Mouse (Mus musculus) splenic B cell, adult 2 months (primary cell): Measurements from ENCODE around the gene Arl6ip4.

Experiments
- DNase-seq: peaks from one replicate; pipeline ENCODE4 v3.0.0-alpha.2; 2011; ENCODE audit warnings: low read depth, low spot score
- H3K27me3 ChIP-seq: 2 replicates; pipeline ENCODE4 v1.6.1; 2012; ENCODE audit warnings: mild to moderate bottlenecking, low read length, moderate library complexity, mixed read lengths; ENCODE audit not compliant: control insufficient read depth, poor library complexity, insufficient read depth, severe bottlenecking
- H3K36me3 ChIP-seq: 2 replicates; pipeline ENCODE4 v1.6.1; 2012; ENCODE audit warnings: mild to moderate bottlenecking, low read length, moderate library complexity, mixed read lengths; ENCODE audit not compliant: control insufficient read depth, poor library complexity, insufficient read depth, severe bottlenecking

Arl6ip4 gene

DNA sequence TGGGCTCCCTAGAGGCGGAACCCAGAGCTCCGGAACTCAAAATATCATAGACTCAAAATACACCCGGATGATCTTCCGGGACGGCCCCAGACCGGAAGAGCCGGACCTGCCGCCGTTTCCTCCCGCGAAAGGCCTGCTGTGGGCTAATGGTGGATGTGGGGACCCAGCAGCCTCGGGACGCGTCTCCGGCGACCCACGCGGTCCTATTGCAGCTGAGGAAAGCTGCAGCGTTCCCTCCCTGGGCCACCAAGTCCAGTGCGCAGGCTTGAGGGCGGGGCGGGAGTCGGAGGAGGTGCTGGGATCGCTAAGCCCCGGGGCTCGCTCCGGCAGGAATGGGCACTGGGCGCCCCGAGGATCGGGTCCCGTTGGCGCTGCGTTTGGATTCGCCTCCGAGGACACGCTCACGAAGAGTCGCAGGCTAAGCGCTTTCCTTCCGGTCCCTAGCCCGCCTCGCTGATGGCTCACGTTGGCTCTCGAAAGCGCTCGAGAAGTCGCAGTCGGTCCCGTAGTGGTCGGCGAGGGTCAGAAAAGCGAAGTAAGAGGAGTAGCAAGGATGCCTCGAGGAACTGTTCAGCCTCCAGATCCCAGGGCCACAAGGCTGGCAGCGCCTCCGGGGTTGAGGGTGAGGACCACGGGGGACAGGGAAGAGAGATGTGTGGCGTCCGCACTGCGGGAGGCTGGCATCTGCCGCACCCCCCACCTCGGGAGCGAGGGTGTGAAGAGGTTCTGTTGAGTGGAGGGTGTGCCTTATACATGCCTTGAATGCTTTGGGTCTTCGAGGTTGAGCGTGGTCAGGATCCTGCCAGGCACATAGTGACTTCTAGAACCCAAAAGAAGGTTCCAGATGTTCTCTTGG is at the start of gene Arl6ip4:
Arl6ip4 (plus strand) TSS at position 100 of the 856 bp plus-strand sequence.
- no peaks in the 10 kb centered on the region for H3K27me3 ChIP-seq
- peak; percentile 81 for DNase-seq
- H3K36me3 ChIP-seq = no peaks in the 10 kb centered on the region; the same call in 1 of the 2 replicates

DNA sequence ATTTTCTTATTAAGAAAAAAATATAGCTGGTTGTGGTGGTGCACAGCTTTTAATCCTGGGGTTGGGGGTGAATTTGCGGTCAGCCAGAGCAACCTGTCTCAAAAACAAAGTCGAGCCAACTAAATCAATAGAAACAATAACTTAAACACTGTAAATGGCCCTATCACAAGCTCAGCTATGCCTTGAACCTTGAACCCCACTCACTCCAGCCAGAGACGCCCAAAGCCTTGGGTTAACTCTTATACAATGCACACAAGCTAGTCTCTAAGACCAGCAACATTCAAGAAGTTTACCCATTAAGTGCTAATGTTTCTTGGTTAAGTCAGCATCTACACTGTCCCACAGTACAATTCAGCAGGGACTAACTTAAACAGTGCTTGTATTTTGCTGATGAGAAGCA is 46.2 kb upstream of the Arl6ip4 start:
- H3K36me3 ChIP-seq = no peaks in the 10 kb centered on the region
- no peaks in the 10 kb centered on the region for H3K27me3 ChIP-seq
- no peak for DNase-seq

DNA sequence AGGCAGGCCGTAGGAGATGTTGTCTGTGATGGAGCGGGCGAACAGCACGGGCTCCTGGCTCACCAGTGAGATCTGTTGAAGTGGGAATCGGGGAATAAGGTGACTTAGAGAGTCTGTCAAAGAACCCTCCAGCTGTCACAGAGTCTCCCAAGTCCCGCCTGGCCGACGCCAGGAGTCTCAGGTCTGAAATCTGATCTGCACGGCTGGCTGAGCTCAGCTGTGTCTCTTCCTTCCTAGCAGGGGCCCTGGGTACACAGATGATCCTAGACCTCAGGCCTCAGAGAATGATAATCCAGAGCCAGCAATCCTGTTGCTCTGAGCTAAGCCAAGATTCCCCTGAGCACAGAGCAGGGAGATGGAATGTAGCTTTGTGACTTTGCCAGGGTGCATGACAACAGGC is 42.2 kb upstream of the Arl6ip4 start:
- Histone ChIP-seq H3K36me3 (no peaks in the 10 kb centered on the region), H3K27me3 (no peaks in the 10 kb centered on the region)
- DNase-seq = no peak

DNA sequence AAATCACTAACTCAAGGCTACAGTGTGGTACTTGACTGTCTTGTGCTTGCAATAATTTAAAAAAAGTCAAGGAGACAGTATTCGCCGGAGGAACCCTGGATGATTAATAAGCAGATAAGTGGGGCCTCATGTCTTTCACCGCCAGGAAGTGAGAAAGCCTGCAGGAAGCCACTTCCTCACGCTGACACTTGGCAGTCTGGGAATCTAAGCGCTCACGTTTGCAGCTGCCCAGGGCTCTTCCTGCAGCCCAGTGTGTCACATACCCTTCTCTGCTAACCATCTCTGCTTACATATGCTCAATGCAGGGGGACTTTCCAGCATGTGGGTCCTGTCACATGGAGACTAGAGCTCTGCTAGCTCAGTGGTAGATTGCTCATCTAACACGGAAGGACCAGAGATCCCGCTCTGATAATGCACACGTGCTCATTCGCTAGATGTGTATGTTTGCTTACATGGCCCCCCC is 41.0 kb upstream of the Arl6ip4 start:
- Histone ChIP-seq H3K36me3 (no peaks in the 10 kb centered on the region), H3K27me3 (no peaks in the 10 kb centered on the region)
- peak; percentile 69 for DNase-seq

GRCm38 (mm10) chr5:124075716-124076115 is 40.2 kb upstream of the Arl6ip4 start:
- no peaks in the 10 kb centered on the region for H3K36me3 ChIP-seq
- no peaks in the 10 kb centered on the region for H3K27me3 ChIP-seq
- DNase-seq = peak; percentile 61

DNA sequence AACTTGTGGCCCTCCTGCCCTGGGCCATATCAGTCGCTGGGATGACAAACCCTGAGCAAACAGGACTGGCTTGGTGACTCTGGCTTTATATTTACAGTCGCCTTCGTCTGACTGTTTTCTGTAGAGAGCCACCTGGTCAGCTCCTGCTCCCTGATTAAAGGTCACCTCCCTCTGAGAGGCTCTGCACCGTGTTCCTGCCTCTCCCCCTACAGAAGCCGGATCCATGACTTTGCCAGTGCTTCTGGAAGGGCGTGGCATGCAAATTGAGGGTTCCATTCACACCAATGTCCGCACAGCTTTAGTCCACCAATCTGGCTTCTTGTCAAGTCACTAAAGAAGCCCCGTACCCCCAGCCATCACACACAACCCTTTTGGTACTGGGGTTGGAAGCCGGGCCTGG is 39.3 kb upstream of the Arl6ip4 start:
- Histone ChIP-seq H3K36me3 (no peaks in the 10 kb centered on the region), H3K27me3 (no peaks in the 10 kb centered on the region)
- DNase-seq = no peak

GRCm38 (mm10) chr5:124077241-124077640 is 38.6 kb upstream of the Arl6ip4 start:
- DNase-seq = no peak
- Histone ChIP-seq H3K27me3 (no peaks in the 10 kb centered on the region), H3K36me3 (no peaks in the 10 kb centered on the region)

GRCm38 (mm10) chr5:124077856-124078460 is 37.9 kb upstream of the Arl6ip4 start:
- no peak for DNase-seq
- Histone ChIP-seq H3K36me3 (no peaks in the 10 kb centered on the region), H3K27me3 (no peaks in the 10 kb centered on the region)

GRCm38 (mm10) chr5:124078794-124079416 is 37.0 kb upstream of the Arl6ip4 start:
- Histone ChIP-seq H3K36me3 (no peaks in the 10 kb centered on the region), H3K27me3 (no peaks in the 10 kb centered on the region)
- DNase-seq = no peak

GRCm38 (mm10) chr5:124079880-124080279 is 36.0 kb upstream of the Arl6ip4 start:
- DNase-seq = peak; percentile 37
- no peaks in the 10 kb centered on the region for H3K36me3 ChIP-seq

GRCm38 (mm10) chr5:124082447-124082846 is 33.4 kb upstream of the Arl6ip4 start:
- DNase-seq = no peak
- H3K36me3 ChIP-seq = no peaks in the 10 kb centered on the region
- no peaks in the 10 kb centered on the region for H3K27me3 ChIP-seq

More at GRCm38 (mm10) chr5:124079880-124080279, 36.0 kb upstream of the Arl6ip4 start:
- no peaks in the 10 kb centered on the region for H3K27me3 ChIP-seq

DNA sequence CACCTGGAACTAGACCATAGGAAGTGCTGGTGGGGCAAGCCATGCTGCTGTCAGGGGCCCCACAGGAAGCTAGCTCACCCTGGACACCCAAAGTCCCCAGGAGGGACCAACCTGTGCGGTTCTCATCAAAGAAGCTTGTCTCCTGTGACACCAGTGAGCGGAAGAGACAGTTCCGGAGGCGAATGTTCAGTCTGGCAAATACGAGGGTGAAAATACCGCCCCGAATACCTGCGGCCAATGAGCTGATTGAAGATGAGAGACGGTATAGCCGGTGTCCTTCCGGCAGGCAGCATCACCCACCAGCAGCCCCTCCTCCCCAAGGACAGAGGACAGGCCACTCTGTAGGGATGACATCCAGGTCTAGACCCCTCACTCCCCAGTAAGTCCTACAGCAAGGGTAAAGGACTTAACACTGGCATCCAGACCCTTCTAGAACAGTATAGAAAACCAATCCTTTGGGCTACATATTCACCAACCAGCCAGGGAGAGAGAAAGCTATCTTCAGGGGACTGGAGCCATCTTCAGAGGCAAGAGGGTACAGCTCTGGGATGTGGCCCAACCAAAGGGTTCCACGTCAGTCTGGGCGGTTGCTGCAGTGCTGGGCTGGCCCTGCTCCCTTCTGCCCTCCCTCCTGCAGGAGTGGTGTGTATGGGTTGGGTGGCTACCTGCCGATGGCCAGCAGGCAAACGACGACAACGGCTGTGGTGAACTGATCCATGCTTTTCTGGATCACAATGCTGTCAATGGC is 32.8 kb upstream of the Arl6ip4 start:
- H3K36me3 ChIP-seq = no peaks in the 10 kb centered on the region
- no peak for DNase-seq

DNA sequence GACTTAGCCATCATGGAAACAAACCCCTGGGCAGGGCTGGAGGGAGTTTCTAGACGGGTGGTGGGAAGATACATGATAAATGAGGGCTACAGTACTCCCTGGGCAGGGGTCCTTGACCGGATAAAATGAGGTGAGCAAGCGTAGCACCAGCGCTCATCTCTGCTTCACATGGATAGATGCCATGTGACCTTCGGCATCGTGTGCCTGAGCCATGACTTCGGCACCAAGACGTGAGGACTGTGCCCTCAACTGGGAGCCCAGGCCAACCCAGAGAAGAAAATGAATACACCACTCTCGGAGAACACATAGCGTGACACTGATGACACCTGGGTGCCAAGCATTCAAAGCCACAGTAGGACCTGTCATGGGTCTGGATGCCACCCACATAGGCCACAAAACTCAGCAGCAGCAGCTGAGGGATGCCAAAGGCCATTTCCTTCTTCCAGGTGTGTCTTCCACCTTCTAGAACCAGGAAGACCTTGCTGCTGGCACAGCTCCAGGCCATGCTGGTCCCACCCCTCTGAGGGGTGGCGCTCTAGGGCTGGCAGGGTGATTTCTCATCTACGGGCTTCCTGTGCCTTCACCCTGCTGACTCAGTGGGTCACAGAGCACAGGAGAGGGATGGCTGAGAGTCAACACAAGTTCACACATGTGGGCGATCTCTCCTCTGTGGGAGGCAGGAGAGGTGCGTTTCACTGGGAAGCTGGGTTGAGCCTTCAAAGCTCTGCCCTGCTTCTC is 31.9 kb upstream of the Arl6ip4 start:
- Histone ChIP-seq H3K27me3 (no peaks in the 10 kb centered on the region), H3K36me3 (no peaks in the 10 kb centered on the region)
- DNase-seq = no peak

More for the DNA sequence above, 32.8 kb upstream of the Arl6ip4 start:
- H3K27me3 ChIP-seq = no peaks in the 10 kb centered on the region

GRCm38 (mm10) chr5:124084588-124085173 is 31.2 kb upstream of the Arl6ip4 start:
- peak; percentile 93 for DNase-seq
- H3K36me3 ChIP-seq = no peaks in the 10 kb centered on the region
- no peaks in the 10 kb centered on the region for H3K27me3 ChIP-seq
